Mouse (Mus musculus) olfactory bulb, adult 2 months (tissue): ENCODE data around the gene Prss46.

Experiments used
- CTCF ChIP-seq: fragments of 200-500 bp; IDR thresholded peaks from 2 replicates; pipeline ENCODE4 v1.5.1; 2012; ENCODE audit warnings: low read depth, mild to moderate bottlenecking, low read length, moderate library complexity; ENCODE audit not compliant: insufficient read depth
- POLR2A ChIP-seq: fragments of 200-500 bp; IDR thresholded peaks from 2 replicates; pipeline ENCODE4 v1.6.1; 2012; ENCODE audit warnings: mild to moderate bottlenecking, low read depth, low read length, moderate library complexity; ENCODE audit not compliant: insufficient read depth

DNA sequence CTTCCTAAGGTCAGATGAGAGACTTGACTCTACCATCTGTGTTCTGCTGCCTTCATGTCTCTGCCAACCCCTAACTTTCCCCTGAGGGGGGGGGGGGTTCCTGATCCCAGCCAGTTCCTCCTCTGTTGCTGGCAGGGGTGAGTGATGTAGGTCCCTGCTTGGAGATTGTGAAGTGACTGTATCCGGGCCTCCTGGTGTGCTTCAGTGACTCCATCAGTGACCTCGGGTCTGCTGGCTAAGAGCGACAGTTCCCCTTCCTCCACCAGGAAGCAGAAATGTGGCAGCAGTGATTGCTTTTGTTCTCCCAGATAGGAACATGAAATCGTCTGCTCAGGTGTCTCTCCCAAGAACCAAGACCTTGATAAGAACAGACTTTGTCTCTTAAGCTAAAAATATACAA is 12.6 kb downstream of the Prss46 start:
- TF ChIP-seq CTCF (no peak), POLR2A (no peak)
